Mouse (Mus musculus) heart, adult 8-10 months (tissue): Measurements from ENCODE around the gene Gse1. TPM values are rescaled to one million over a fixed set of nuclear protein-coding genes. Genes with fewer than 3 reads are reported as not detected.
A peak's percentile ranks its signal among the peaks of the same experiment; 100 is the strongest.

Experiments
- DNase-seq: peaks from one replicate; pipeline ENCODE4 v3.0.0; 2022; ENCODE audit warnings: low spot score
- total RNA-seq, 4 experiments: library from RNA; stranded (reverse); gene quantifications; 2 replicates each; pipeline ENCODE4 v1.2.4; 2022

Gene Gse1
- total RNA-seq, 4 experiments from 2014 or later: 18.9 to 29.1 (median 23.3) TPM

DNA sequence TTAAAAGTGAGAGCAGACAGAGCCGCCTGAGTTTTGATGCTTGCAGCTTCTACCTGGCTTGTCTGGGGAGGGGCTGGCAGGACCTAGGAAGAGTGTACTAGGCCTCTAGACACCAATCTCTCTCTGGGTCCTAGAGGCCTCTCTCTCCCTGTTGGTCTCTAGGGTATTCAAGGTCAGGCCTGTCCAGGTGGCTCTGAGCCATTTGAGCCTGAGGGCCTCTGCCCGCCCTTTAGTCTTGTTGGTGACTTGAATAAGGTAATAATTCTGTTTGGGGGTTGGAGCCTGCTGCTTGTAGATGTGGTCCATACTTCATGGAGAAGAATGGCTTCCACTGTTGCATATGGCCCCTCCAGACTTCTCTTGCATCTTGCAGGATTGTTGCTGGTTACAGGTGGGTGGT is 287.0 kb downstream of the Gse1 start:
- DNase-seq: no peak

DNA sequence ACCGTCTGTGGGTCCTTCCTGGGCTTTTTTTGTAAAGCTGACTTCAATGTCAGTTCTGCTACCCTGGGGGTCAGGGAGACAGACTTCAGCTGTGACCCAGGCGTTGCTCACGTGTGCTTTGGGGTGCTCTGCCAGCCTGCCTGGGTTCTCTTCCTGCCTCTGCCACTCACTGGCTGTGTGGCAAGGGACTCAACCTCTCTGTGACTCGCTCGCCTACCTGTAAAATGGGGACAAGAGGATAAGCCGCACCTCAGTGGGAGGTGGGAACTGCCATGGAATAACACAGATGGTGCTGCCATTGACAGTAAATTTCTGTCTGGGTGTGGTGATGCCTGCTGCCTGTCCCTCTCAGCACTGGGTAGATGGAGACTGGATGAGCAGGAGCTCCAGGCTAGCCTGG is 287.4 kb downstream of the Gse1 start:
- no peak for DNase-seq

DNA sequence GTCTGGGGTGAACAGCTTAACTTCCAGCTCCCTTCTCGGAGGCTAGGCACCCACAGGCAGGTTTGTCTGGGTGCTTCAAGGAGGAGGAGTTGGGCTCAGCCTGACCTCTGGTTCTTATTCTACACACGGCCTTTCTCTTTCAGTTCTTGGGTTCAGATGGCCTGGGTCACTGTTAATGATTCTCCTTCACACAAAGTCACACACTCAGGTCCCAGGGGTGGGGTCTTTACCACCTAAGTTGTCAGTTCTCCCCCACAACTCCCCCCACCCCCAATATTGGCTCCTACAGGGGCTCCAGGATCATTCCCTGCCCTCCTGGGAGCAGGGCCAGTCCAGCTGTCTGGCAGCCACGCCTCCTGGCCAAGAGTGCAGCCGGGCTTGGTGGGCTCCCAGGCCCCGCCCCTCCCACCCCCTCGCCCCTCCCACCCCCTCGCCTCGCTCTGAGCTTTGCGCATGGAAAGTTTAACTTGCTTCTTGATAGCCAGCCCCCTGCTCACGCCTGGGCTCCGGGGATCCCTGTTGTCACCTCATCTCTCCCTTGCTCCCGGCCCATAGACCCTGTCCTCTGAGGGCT is 288.0 kb downstream of the Gse1 start:
- no peak for DNase-seq

DNA sequence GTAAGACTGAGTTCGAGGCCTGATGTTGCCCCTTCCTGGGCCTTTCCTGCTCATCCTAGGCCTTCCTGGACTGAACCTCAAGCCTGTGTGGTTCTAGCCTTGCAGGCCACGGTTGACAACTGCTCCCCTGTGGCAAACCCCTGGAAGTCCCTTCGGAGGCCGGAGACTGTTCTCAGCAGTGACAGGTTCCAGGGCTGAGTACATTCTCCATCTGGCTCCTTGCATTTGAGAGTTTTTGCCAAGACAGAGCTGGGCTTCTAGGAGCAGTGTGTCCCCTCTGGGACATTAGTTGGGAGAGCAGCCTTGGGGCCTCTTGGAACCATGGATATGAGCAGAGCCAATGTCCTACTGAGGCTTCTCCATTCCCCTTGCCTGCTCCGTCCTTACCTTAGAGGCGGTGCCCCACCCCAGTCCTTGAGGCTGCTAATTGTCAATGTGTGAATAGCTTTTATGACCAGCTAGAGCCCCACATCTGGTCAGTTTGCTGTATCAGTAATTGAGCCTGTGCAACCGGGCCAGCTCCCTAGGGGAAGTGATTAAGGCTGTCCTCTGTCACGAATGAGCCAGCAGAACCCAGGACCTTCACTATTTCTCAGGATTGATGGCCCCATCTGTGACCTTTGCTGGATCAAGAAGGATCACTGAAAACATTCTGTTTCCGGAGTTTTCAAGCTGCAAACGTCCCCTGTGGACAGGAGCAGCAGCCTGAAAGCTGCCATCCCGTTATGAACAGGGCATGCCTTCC is 289.6 kb downstream of the Gse1 start:
- no peak for DNase-seq

DNA sequence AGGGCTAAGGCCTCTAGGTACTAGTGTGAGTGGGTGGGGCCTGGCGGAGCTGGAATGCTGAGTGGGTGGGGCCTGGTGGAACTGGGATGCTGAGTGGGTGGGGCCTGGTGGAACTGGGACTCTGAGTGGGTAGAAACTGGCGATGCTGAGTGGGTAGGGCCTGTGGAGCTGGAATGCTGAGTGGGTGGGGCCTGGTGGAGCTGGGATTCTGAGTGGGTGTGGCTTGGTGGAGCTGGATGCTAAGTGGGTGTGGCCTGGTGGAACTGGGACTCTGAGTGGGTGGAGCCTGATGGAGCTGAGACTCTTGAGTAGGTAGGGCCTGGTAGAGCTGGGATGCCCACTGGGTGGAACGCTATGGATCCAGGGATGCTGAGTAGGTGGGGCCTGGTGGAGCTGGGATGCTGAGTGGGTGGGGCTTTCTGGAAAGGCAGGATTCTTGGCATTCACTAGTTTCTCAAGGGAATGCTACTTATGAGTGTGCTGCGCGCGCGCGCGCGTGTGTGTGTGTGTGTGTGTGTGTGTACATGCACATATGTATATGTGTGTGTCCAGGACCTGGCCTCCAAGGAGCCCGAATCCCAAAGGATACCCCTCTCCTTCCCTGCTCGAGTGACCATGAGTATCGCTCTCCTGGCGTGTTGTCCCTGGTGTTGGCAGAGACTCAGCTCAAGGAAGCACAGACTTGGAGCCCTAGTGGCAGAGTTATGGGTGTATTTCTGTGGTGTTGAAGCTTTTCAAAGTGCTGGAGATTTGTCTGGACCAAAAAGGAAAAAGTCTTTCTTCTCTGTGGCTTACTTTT is 290.7 kb downstream of the Gse1 start:
- no peak for DNase-seq

DNA sequence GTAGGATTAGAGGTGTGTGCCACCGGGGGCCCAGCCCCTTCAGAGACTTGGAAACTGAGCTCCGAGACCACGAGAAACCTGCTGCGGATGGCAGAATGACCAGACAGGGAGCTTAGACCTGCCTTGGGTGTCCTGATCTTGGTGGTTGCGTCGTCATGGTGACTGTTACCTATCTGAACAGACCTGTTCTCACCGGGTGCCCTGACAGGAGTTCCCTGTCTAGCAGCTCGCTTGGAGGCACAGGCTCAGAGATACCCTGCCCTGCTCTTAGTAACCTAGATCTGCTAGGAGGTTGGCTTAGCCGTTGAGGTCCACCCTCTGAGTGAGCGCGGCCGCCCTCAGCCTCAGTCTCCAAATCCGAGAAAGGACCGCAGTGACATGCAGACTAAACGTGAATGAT is 292.0 kb downstream of the Gse1 start:
- no peak for DNase-seq

DNA sequence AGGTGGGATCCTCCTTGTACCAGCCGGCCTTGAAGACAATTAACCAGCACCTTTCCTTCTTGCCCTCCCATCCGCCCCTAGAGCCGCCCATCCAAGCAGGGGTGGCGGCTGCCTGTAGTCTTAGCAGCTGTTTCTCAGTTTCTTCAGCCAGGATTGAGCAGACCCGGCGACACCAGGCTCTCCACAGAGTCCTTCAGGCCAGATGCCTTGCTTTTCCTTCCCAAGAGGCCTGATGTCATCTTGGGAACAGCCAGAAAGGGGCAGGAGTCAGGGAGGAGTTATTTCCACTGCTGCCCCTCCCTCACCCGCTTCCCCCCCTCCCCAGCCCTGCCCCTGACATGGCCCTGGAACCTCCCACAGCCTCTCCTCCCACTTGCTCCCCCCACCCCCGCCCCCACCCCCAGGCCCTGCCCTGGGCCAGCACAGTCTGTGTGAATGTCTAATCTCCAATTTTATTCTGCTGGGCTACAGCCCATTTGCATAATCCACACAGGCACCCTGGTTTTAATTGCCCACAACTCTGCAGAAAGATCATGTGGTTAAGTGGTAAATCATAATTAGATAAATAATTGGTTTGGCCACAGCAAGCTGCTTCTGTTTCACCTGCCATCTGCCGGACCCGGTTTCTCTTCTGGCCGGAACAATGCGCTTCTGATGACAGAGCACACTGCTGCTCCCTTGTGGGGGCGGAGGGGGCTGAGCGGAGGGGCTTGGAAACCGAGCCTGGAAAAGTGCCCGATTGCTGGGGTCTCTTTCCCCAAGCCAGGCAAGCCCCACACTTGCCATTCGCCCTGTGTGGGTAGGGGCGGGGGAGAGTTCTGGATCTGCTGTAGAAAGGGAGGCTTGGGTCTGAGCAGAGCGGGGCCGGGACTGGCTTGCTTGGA is 292.7 kb downstream of the Gse1 start:
- no peak for DNase-seq

DNA sequence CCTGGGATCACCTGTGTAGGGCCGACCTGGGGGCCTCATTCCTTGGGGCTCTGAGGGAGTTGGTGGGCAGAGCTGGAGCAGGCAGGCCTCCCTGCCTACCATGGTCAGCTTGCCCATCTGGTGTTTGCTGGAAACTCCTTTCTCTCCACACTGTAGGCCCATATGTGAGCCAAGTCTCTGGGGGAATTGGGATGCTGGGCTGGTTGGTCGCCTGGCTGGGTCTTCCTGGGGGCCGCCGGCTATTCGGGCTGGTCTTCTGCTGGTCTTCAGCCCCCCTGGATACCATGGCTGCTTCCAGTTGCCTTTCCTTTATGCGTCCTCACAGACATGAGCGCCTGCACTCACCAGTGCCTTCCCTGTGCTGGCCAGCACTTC is 293.3 kb downstream of the Gse1 start:
- no peak for DNase-seq

DNA sequence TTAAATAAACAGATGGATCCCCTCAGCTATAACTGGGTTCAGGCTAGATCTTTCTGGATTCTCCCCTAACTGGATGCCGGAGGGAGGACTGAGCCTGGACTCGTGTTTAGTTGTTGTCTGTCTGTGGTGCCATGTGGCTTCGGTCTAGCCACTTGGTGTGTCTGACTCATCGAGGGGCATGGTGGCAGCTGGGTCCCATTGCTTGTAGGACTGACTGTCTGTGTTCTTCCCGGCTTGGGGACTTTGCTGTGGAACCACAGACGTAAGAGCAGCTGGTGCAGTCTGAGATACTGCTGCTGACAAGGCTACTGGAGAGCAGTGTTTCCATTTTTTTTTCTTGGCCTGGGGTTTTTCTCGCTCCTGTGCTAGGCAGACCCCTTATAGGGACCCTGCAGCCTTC is 295.4 kb downstream of the Gse1 start:
- no peak for DNase-seq

DNA sequence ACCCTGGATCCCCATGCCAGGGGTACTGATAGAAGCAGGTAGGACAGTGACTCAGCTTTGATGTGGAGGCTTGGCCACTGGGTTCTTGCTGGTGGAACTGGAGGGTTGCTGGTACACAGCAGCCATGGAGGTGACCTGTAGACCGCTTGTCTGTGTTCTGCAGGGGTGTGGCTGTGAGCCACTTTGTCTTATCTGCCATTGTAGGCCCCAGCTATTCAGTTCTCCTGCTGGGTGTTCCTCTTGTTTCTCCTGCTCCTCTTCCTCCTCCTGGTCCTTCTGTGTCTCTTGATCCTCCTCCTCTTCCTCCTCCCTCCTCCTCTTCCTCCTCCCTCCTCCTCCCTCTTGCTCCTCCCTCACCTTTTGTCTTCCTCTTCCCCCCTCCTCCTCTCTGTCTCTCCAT is 296.9 kb downstream of the Gse1 start:
- no peak for DNase-seq

DNA sequence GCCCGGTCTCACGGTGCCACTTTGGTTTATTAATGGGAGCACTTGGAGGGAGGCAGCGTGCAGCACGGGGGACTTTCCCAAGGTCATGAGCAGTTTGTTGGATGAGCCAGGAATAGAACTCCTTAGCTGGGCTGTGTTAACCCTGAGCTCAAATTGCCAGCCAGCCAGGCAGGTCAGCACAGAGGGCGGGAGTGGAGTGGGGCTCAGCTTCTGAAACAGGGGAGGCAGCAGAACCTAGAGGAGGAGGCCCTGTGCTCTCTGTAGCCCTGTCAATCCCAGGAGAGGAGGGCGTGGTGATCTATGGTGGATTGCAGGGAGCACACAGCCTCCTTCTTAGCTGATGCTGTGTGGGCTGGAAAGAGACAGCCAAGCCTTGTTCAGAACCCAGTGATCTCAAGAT is 297.6 kb downstream of the Gse1 start:
- DNase-seq: peak; percentile 56

DNA sequence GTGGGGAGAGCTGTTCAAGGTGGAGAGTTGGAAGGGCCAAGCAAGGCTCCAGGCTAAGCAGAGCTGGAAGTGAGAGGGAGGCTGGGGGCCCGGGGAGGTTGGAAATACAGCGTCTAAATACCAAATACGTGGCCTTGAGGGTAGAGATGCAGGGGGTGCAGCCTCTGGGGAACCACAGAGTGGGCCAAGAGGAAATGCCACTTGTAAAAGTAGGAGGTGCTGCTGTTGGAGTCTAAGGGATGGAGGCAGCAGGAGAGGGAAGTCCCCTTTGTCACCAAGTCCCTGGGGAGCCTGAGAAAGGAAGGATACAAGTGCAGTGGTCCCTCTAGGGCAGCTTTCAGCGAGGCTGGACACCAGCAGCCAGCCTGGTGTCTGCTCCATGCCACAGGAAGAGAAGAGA is 298.3 kb downstream of the Gse1 start:
- DNase-seq: no peak

DNA sequence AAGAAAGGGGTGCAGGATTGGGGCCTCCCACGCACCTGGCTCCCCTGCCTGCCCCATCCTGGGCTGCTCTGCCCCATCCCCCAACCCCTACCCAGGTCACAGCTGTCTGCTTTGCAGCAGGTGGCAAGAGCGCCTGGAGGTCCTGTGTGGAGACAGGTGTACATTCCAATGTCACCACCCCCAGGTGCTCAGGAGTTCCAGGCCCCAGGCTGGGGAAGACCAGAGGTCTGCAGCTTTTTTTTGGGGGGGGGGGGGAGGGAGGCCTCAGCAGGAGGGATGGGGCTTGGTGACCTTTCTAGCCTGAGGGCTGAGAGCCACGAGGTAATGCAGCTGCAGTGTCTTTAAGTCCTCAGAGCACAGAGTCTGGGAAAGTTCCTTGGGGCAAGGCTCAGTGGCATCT is 300.1 kb downstream of the Gse1 start:
- no peak for DNase-seq

DNA sequence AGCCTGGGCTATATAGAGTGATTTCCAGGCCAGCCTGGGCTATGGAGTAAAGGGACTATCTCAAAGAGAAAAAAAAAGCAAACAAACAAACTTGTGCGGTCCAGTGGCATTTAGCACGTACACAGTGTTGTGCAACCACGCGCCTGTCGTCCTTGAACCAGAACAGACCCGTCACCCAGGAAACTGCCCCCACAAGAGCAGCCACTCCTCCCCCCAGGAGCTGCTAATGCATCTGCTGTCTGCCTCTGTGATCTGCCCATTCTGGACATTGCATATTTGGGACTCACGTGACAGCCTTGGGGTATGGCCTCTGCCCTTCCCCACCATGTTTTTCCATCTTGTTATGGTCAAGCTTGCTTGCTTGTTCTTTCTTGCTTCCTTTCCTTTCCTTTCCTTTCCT is 301.0 kb downstream of the Gse1 start:
- DNase-seq: no peak

DNA sequence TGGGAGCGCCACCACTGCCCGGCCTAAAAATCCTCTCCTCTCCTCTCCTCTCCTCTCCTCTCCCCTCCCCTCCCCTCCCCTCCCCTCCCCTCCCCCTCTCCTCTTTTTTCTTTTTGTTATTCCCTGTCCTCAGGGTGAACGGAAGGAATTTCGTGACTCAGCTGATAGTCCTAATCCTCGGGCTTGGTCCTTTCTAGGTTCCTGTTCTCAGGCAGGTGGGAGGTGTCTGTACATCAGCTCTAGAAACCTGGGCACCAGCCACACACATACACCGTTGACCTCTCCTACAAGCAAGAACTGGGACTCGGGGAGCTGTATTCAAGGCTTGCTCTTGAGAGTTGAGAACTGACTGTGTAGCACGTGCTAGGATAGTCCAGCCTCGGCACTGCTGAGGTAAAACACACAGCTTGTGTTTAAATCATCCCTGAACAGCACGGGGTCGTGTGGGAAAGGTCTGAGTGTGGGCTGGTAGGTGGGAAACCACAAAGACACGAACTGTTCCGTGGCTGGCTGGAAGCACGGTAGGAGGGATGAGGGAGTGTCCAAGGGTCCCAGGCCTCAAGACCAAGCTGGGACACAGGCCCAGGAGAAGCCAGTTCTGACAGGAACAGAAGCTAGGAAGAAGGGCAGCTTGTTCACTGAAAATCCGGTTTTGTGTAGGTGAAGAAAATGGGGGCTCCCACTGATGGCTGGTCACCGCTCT is 302.8 kb downstream of the Gse1 start:
- no peak for DNase-seq

DNA sequence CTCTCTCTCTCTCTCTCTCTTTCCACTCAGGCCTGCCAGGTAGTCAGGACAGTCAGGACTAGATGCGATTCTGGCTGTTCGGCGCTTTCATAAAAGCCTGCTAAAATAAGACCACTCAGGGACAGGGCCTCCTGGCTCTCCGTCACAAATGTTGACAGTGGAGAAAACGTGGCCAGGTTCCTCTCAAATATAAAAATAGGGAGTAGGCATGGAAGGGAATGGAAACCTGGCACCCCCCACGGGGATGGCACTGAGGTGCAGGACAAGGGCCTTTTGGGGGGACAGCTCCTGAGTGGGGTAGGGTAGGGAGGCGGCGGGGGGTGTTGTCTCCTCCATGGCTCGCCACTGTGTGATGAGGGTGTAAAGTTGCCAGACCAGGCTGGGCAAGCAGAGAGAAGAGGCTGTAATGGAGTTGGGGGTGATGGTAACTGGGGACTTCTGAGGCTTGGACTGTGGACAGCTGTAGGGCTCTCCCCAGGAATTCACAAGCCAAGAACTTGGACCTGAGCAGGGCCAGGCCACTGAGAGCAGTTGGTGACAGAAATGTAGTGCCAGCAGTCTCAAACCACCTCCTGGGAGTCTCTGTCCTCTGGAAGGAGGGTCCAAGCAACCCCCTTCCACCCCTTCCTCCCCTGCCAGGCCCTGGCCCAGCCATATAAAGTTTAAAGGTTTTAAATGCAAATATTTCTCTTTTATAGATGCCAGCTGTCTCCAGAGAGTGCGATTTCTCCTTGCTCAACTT is 303.7 kb downstream of the Gse1 start:
- no peak for DNase-seq

DNA sequence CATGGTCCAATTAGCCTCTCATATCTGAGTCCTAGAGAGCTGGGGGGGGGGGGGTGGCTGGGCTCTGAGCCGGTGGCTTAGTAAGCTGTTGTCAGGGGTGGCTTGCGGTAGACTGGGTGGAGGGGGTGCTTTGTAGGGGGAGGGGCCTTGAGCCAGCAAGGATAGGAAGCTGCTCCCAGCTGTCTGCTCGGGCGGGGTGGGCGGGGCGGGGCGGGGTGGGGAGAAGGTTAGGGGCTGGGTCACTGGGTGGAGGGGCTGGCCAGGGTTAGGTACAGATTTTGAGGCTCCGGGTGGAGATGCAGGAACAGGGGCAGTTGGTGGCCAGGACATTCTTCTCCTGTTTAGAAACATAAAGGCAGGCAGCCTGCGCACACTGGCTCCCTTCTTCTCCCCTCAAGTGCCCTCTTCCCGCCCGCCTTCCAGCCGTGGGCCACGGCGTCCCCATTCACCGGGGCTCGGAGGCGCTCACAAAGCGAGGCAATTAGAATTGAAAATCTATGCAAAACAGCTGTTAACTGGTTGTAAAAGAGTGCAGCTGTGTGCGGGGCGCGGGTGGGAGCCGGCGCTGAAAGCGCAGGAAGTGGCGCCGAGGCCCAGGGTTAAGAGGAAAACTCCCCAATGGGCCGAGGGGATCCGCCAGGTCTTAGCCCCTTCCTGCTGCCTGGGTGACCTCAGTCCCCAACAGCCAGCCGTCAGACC is 304.4 kb downstream of the Gse1 start:
- no peak for DNase-seq

DNA sequence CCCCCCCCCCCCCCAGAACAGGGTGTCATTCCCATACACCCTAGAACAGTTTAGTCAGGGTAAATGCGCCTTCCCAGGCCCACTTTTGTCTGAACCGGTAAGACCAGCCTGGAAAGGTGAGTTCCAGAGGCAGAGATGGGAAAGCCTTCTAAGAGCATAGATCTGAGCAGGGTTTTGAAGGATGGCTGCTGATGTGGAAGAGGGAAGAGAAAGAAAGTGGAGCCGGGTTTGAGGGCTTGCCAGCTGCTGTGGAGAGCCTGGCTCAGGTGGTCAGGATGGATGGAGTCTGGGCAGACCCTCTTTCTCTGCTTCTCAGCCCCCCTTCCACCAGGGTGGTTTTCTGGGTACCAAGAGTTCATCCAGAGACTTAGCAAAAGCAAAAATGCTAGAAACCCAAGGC is 305.1 kb downstream of the Gse1 start:
- DNase-seq: no peak

DNA sequence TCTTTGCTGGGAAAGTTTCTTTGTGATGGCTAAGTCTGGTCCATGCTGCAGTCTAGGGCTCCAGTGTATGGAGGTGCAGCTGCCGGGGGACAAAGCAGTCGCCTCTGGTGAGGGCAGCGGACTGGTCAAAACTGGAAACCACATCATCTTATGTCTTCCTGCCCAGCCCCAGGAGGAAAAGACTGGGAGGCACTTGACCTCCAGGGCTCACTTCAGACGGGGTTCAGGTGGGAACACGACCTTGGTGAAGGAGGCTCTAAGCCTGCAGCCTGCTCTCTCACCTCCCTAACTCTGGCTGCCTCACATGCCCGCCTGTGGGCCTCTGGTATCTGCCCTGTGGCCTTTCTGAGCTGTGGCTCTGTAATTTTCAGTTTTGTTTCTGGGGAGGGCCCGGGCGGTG is 305.8 kb downstream of the Gse1 start:
- DNase-seq: no peak
